Mouse (Mus musculus) midbrain, embryonic 14.5 days (tissue): ENCODE data around the gene Cxcr1. TPM values are rescaled to one million over a fixed set of nuclear protein-coding genes. Genes with fewer than 3 reads are reported as not detected.

Experiments used
- ATAC-seq: fragments of 200-750 bp; cut with Nextera tagmentation; 2 replicates; pipeline ENCODE4 v1.8.0; 2017; ENCODE audit warnings: moderate number of reproducible peaks, moderate library complexity; ENCODE audit not compliant: low FRiP score, low TSS enrichment
- DNase-seq: peaks from one replicate; pipeline ENCODE4 v3.0.0-alpha.2; 2015
- H3K27ac ChIP-seq: fragments of 300-500 bp; sonication (generic); replicated peaks from 2 replicates; pipeline ENCODE4 v1.5.1; 2014; ENCODE audit warnings: mild to moderate bottlenecking, low read depth, low read length, moderate library complexity
- H3K27me3 ChIP-seq: fragments of 300-500 bp; sonication (generic); 2 replicates; pipeline ENCODE4 v1.6.1; 2014; ENCODE audit warnings: low read length, control low read depth, mixed read lengths; ENCODE audit not compliant: control insufficient read depth, insufficient read depth
- H3K36me3 ChIP-seq: fragments of 300-500 bp; sonication (generic); 2 replicates; pipeline ENCODE4 v1.6.1; 2014; ENCODE audit warnings: low read length, control low read depth; ENCODE audit not compliant: control insufficient read depth, insufficient read depth
- H3K4me1 ChIP-seq: fragments of 300-500 bp; sonication (generic); 2 replicates; pipeline ENCODE4 v1.6.1; 2014; ENCODE audit warnings: mild to moderate bottlenecking, antibody characterized with exemption, low read length, control low read depth; ENCODE audit not compliant: control insufficient read depth, insufficient read depth
- H3K4me2 ChIP-seq: fragments of 300-500 bp; sonication (generic); 2 replicates; pipeline ENCODE4 v1.6.1; 2014; ENCODE audit warnings: mild to moderate bottlenecking, low read length, moderate library complexity
- H3K4me3 ChIP-seq: fragments of 300-500 bp; sonication (generic); replicated peaks from 2 replicates; pipeline ENCODE4 v1.5.1; 2014; ENCODE audit warnings: low read depth, low read length
- H3K9ac ChIP-seq: fragments of 300-500 bp; sonication (generic); replicated peaks from 2 replicates; pipeline ENCODE4 v1.6.1; 2014; ENCODE audit warnings: mild to moderate bottlenecking, low read length, moderate library complexity
- H3K9me3 ChIP-seq: fragments of 300-500 bp; sonication (generic); 2 replicates; pipeline ENCODE4 v1.6.1; 2016; ENCODE audit warnings: low read length, control low read depth, mixed read lengths; ENCODE audit not compliant: control insufficient read depth
- WGBS: fragments of 180-500 bp; shearing (Covaris S2); extraction: QIAGEN DNeasy Blood & Tissue Kit; methylation state at CpG from one replicate; pipeline ENCODE4 v1.1.7; 2014; 5-methylcytosine and 5-hydroxymethylcytosine counted together
- polyA plus RNA-seq: library from polyadenylated mRNA; unstranded; fragments of >200 nt; fragmentation: Nextera tagmentation; extraction: Ambion mirVana; gene quantifications from 2 replicates; pipeline ENCODE4 v1.2.1, GENCODE M21; 2014

The Cxcr1 gene
- not detected in 2 replicates for polyA plus RNA-seq

GRCm38 (mm10) chr1:74194445-74194844, at the start of gene Cxcr1:
Gene Cxcr1 (minus strand): TSS chr1:74194631.
- Histone ChIP-seq H3K4me3 (no peak within 1 kb of the TSS), H3K27me3 (no peaks in the 10 kb centered on the region), H3K36me3 (no peaks in the 10 kb centered on the region), H3K9me3 (no peaks in the 10 kb centered on the region), H3K4me2 (no peak within 1 kb of the TSS), H3K9ac (no peak within 1 kb of the TSS), H3K27ac (no peak within 1 kb of the TSS), H3K4me1 (no peaks in the 10 kb centered on the region)
- ATAC-seq (no peak), DNase-seq (no peak)
- 69% methylated on average over 8 of the region's 8 CpGs for WGBS

- no peak for DNase-seq
- H3K9me3 ChIP-seq = no peaks in the 10 kb centered on the region
- 90% methylated on average over 4 of the region's 4 CpGs for WGBS
- no peak for ATAC-seq
- H3K4me3 ChIP-seq = no peak overlapping the region
- H3K4me2 ChIP-seq = no peak overlapping the region
- no peaks in the 10 kb centered on the region for H3K36me3 ChIP-seq
- H3K27ac ChIP-seq = no peak overlapping the region
- no peak overlapping the region for H3K9ac ChIP-seq
- H3K27me3 ChIP-seq = no peaks in the 10 kb centered on the region
- peaks cover 27% of the 10 kb centered on the region for H3K4me1 ChIP-seq
These were observed 46.4 kb upstream of the Cxcr1 start for GRCm38 (mm10) chr1:74240832-74241231.

DNA sequence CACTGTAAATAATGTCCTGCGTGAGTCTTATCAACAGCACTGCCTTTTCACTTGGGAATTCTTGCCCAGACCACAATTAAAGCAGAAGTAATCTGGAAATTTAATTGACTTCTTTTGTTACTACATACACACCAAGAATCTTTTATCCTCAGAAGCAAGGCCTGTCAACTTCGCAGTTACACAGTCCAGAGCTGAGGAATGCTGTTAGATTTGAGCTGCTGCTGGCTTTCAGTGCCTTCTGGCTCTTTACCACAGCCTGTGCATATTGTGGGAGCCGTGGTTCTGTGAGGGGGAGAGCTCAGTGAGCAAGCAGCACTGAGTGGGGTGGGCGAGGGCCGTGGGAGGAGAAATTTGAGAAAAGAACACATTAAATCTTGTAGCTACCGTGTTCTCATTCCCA, 45.9 kb upstream of the Cxcr1 start:
- DNase-seq = no peak
- Histone ChIP-seq H3K4me1 (peaks cover 27% of the 10 kb centered on the region), H3K4me3 (no peak overlapping the region), H3K9ac (no peak overlapping the region; the same call in 1 of the 2 replicates), H3K27me3 (no peaks in the 10 kb centered on the region), H3K27ac (no peak overlapping the region), H3K4me2 (no peak overlapping the region), H3K9me3 (no peaks in the 10 kb centered on the region), H3K36me3 (no peaks in the 10 kb centered on the region)
- 76% methylated on average over 6 of the region's 6 CpGs for WGBS
- no peak for ATAC-seq

- H3K4me2 ChIP-seq = peak overlapping the region; percentile 16; the same call in 1 of the 2 replicates
- no peak overlapping the region for H3K27ac ChIP-seq
- WGBS = 68% methylated on average over 11 of the region's 11 CpGs
- no peak for DNase-seq
- H3K27me3 ChIP-seq = no peaks in the 10 kb centered on the region
- ATAC-seq = no peak
- no peaks in the 10 kb centered on the region for H3K36me3 ChIP-seq
- H3K4me3 ChIP-seq = no peak overlapping the region
- no peaks in the 10 kb centered on the region for H3K9me3 ChIP-seq
- no peak overlapping the region; the same call in 1 of the 2 replicates for H3K9ac ChIP-seq
- peaks cover 27% of the 10 kb centered on the region for H3K4me1 ChIP-seq
These were observed 45.2 kb upstream of the Cxcr1 start for GRCm38 (mm10) chr1:74239618-74240017.

DNA sequence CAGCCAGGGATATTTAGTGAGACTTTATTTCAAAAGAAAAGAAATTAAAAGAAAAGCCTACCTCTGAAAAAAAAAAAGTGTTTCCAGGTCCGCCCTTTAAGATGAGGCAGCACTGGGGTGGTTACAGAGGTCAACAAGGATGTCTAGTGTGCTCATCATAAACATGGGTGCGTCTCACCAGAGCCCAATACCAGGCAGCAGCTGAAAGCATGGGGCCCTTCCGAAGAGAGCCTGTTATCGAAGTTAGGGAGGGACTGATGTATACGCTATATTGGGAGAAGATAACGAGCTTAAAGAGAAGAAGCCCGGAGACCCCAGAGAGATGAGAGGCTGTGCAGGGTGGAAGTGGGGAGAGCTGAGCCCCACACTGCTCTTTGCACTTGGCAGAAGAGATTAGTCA, 44.7 kb upstream of the Cxcr1 start:
- Histone ChIP-seq H3K4me1 (peaks cover 27% of the 10 kb centered on the region), H3K9me3 (no peaks in the 10 kb centered on the region), H3K4me2 (peak overlapping the region; percentile 16; the same call in 1 of the 2 replicates), H3K9ac (no peak overlapping the region), H3K36me3 (no peaks in the 10 kb centered on the region), H3K4me3 (no peak overlapping the region), H3K27ac (no peak overlapping the region), H3K27me3 (no peaks in the 10 kb centered on the region)
- 73% methylated on average over 7 of the region's 7 CpGs for WGBS
- DNase-seq = no peak
- ATAC-seq = no peak

DNA sequence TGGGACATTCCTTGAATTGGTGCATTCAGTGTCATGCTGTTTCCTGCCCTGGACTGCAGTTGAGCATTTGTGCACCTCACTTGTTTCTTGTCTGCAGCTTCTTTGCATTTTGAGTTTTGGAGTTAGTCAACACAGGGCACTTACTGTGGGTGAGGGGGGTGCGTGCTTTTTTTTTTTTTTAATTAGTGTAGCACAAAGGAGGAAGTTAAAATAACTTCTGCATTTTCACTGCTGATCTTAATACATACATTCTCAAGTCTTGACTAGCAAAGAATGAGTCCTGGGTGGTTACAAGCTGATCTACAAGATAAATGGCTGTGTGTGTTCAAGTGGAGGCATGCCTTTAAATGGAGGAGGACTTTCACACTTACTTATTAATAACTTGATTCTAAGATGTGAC, 43.7 kb upstream of the Cxcr1 start:
- no peaks in the 10 kb centered on the region for H3K36me3 ChIP-seq
- no peak overlapping the region for H3K27ac ChIP-seq
- WGBS = 89% methylated on average over 1 of the region's 1 CpGs
- no peak overlapping the region for H3K9ac ChIP-seq
- DNase-seq (no peak), ATAC-seq (no peak)
- no peaks in the 10 kb centered on the region for H3K27me3 ChIP-seq
- peaks cover 27% of the 10 kb centered on the region for H3K4me1 ChIP-seq
- H3K4me2 ChIP-seq = peak overlapping the region; percentile 94
- peak overlapping the region; percentile 96 for H3K4me3 ChIP-seq
- no peaks in the 10 kb centered on the region for H3K9me3 ChIP-seq

DNA sequence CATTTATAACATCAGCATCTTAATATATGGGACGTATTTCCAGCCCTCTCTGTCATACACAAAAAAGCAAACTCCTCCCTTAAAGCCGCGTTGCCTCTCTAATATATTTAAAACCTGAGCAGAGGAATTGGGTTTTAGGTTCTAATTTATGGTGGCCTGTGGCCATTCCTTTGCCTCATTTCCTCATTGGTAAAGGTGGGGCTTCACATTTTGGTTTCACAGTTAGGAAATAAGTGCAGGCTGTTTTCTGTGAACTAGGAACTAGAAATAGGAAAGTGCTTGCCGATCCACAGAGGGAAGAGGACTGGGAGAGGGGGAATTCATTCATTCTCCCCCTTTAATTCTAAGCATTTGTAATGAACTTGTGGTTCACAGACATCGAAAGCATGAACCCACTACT, 43.2 kb upstream of the Cxcr1 start:
- DNase-seq (no peak), ATAC-seq (no peak)
- Histone ChIP-seq H3K27me3 (no peaks in the 10 kb centered on the region), H3K9ac (peak overlapping the region; percentile 93), H3K27ac (no peak overlapping the region), H3K4me3 (peak overlapping the region; percentile 96), H3K4me2 (peak overlapping the region; percentile 94), H3K9me3 (no peaks in the 10 kb centered on the region), H3K36me3 (no peaks in the 10 kb centered on the region), H3K4me1 (peaks cover 27% of the 10 kb centered on the region)
- 50% methylated on average over 5 of the region's 5 CpGs for WGBS

- 0 out of 2 replicates have a peak, but pooled peaks have one; percentile 12 for ATAC-seq
- WGBS = under 1% methylated on average over 47 of the region's 57 CpGs
- peak; percentile 58 for DNase-seq
- H3K9ac ChIP-seq = peak overlapping the region; percentile 93
- H3K36me3 ChIP-seq = no peaks in the 10 kb centered on the region
- H3K9me3 ChIP-seq = no peaks in the 10 kb centered on the region
- peak overlapping the region; percentile 94 for H3K4me2 ChIP-seq
- peaks cover 27% of the 10 kb centered on the region for H3K4me1 ChIP-seq
- H3K27ac ChIP-seq = peak overlapping the region; percentile 91
- no peaks in the 10 kb centered on the region for H3K27me3 ChIP-seq
- H3K4me3 ChIP-seq = peak overlapping the region; percentile 96
These were observed 42.3 kb upstream of the Cxcr1 start for GRCm38 (mm10) chr1:74236590-74237317.
